Mouse (Mus musculus): ENCODE measurements at regions not wholly inside any gene's neighbourhood (a gene's known extent, or its start where the extent isn't known, plus 50 kb on each side); places are given as distances from the start of the nearest gene placed in this dataset.
"Not testable (repeated sequence)": the region's sequence is repeated elsewhere in the genome, so short reads cannot be mapped to it uniquely, and the experiment has no call there.

DNA sequence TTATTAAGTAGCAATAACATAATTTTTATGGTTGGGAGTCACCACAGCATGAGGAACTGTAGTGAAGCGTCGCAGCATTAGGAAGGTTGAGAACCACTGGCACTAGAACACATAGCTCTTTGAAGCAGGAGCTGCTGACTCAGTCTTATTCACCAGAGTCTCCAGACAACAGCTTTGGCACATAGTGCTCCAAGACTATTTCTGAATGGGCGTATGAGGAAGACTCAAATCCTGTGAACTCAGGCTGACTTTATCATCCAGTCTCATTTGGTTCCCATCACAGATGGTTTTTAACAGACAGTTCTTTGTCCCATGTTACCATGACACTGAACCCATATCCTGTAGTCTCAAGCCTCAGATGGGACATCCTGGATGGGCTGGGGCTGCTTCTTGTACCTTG lies 282.5 kb downstream of the 4933412E24Rik start:
- DNase-seq (ENCODE audit: low spot score in 2 of 2), result no peak

- no peak for DNase-seq (ENCODE audit: low spot score in 2 of 2)
Observed at GRCm38 (mm10) chr15:59733031-59733810, 283.2 kb downstream of the 4933412E24Rik start.

DNA sequence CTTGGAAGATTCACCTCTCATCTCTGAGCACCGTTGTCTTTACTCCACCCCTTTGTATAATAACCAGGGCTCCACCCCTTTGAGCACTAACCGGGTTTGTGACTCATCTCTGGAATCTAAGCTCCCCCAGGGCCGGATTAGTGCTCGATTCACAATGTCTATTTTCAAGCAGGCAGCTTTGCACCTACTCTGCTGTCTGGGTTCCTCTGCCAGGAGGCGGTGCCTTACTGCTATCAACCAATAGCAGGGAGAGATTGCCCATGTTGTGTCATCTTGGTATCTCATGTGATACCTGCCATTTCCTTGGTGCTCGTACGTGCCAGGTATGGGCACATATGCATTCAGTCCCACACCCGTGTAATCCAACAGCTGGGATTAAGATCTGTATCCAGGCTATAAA lies 285.3 kb downstream of the 4933412E24Rik start:
- no peak for DNase-seq (ENCODE audit: low spot score in 2 of 2)

GRCm38 (mm10) chr15:59728817-59729560 lies 287.4 kb downstream of the 4933412E24Rik start:
- DNase-seq (ENCODE audit: low spot score in 2 of 2), result peak in 1 of 2 experiments; percentile 16

DNA sequence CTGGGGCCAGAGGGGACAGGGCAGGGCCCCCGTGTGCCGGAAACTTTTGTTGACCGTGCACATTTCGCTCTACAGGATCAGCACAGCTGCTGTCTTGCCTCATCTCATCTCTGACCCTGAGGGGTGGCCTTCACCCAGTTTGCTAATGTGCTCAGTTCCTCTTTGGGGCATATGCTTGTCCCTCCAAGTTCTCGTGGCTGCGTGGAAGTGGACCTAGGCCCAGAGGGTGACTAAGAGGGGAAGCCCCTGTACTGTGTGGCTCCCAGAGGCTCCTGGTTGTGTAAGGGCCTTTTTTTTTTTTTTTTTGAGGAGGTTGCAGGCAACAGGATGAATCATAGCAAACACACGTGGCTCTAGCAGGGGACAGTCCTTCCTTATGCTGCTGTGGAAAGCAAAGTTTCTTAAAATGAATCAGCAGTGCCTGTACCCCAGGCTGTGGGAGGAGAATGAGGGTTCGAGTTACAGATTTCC lies 288.2 kb downstream of the 4933412E24Rik start:
- DNase-seq (ENCODE audit: low spot score in 2 of 2), result peak; percentile 47 to 53

- no peak for DNase-seq (ENCODE audit: low spot score in 2 of 2)
Observed at GRCm38 (mm10) chr15:59725881-59726280, 290.5 kb downstream of the 4933412E24Rik start.

DNA sequence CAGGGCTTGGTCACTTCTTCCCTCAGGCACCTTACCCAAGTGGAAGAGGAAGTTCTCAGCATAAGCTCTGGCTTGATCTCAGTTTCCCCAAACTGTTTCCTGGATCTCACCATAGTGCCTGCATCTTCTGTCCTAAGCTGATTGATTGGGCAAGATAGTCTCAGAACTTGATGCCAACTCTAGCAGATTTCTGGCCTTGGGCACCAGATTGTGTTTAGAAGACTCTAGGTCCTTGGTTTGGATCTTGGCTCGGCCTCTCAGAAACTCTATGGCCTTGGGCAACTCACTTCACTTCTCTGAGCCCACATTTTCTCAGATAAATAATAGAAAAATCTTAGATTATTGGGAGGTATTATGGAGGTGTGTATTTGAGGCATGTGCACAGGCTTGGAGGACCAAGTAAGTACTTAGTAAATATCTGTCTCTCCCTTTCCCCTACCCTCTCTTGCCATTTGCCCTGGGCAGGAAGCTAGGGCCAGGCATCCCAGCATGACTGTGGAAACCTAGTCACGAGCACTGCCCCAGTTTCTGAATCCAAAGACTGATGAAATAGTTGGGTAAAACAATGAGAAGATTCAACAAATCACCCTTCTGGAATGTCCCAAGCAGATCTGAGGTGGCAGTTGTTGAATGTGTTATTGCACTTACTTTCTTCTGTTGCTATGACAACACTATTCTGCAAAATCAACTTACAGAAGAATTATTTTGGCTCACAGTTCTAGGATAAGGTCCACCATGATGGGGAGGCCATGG lies 293.6 kb downstream of the 4933412E24Rik start:
- DNase-seq (ENCODE audit: low spot score in 2 of 2), result no peak

- no peak for DNase-seq (ENCODE audit: low spot score in 2 of 2)
Observed at GRCm38 (mm10) chr15:59721420-59721819, 295.0 kb downstream of the 4933412E24Rik start.

DNA sequence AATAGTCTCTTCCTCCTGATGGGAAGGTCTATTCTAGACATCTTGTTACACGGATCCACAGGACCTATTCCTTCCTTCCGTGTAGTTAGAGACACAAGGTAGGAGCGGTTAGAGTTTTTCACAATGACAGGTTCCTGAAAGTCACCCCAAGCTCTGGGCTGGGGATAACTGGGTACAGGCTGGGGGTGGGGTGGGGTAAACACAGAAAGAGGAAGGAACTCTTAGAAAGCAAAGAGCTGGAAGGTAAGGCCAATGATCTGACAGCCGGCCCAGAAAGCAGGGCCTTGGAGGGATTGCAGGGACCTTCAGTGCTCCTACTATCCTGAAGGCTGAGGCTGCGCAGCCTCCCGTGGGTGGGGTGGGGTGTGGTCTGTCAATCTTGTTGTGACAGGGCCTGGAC lies 295.4 kb downstream of the 4933412E24Rik start:
- DNase-seq (ENCODE audit: low spot score in 2 of 2), result peak in 1 of 2 experiments; percentile 10

GRCm38 (mm10) chr15:59720149-59720548 lies 296.3 kb downstream of the 4933412E24Rik start:
- no peak for DNase-seq (ENCODE audit: low spot score in 2 of 2)

GRCm38 (mm10) chr15:59719383-59720128 lies 296.9 kb downstream of the 4933412E24Rik start:
- DNase-seq (ENCODE audit: low spot score in 2 of 2), result not testable (repeated sequence)

DNA sequence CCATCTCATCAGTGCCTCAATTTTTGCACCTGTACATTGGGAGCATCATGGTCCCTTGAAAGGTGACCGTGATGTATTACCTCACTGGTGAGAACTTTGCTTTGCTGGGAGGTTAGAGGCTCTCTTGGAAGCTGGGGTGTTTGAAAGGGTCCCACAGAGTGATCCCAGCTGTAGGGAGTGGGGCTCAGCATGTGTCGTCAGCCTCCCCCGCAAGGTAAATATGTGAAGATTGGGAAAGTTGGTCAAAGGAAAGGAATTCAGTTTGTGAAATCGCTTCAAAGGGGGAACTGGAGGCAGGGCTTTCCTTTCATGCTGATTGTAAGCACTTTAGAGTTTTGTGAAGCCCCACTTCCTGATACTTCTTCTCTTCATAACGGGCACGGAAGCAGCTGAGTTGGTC lies 299.5 kb downstream of the 4933412E24Rik start:
- DNase-seq (ENCODE audit: low spot score in 2 of 2), result no peak

- no peak for DNase-seq (ENCODE audit: low spot score in 2 of 2)
Observed at GRCm38 (mm10) chr15:59715951-59716350, 300.5 kb downstream of the 4933412E24Rik start.

DNA sequence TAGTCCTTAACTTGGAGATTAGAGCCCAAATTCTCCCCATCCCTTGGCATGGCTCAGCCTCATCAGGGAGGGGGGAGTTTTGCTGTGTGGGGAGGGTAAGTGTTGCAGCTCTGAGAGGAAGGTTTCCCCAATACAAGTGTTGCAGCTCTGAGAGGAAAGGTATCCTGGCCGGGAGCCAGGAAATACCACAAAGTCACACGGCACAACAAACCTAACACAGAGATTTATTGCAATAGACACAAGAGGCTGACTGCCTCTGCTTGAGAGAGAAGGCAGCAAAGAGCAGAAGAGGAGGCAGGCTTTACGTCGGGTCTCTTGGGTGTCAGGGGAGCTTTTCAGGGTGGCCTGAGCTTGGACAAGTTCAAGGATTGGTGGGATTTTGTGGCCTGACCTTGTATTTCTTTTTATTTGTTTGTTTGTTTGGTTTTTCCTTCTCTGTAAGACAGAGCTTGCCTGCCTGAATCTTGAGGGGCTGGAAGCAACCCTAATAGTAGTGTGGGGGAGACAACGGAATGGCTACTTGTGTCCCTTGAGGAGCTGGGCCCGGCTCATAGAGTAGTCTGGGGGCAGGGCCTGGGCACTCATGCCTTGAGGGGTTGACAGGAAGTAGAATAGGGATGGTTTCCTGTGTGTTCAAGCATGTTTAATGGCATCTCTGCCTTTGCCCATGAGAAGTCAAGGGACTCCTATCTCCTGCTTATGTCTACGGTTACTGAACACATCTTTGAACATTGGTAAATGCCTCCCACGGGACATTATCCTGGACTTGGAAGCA lies 302.3 kb downstream of the 4933412E24Rik start:
- no peak for DNase-seq (ENCODE audit: low spot score in 2 of 2)

DNA sequence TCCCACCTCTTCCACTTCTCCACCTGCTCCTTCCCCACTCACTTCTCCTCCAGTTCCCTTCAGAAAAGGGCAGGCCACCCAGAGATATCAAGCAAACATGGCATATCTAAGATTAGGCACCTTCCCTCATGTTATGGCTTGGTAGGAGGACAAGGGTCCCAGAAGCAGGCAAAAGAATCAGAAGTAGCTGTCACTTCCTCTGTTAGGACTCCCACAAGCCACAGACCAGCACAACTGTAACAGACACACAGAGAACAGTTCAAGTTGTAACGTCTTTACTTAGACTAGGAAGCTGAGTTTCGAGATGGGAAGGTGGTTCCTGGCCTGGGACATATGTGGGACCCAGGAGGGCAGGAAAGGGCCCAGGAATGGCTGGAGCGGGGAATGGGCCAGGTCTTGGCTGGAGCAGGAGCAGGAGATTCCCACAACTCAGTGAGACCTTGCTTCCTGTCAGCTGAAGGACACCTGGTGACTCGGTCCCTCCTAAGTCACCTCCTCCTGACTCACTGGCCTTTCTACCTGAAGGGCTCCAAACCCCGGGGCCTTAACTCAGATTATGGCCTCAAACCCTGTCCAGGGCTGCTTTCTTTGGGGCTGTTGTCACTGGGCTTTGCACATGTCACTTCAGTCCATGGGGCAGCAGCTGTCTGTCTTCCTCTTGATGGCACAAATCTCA lies 304.2 kb downstream of the 4933412E24Rik start:
- DNase-seq (ENCODE audit: low spot score in 2 of 2), result no peak

DNA sequence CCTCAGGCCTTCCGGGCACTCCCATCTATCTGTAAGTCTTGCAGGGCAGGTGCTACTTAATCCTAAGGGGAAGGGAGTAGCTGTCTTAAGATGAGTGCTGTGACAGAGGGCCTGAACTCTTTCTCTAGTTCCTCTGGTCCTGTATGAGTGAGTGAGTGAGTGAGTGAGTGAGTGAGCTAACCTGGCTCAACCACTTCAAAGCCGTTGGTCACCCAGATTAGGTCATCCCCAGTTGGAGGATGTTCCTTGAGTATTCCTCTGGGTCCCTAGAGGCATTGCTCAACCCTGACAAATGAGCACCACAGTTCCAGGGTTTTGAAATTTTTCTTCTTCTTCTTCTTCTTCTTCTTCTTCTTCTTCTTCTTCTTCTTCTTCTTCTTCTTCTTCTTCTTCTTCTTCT lies 306.5 kb downstream of the 4933412E24Rik start:
- DNase-seq (ENCODE audit: low spot score in 2 of 2), result no peak

DNA sequence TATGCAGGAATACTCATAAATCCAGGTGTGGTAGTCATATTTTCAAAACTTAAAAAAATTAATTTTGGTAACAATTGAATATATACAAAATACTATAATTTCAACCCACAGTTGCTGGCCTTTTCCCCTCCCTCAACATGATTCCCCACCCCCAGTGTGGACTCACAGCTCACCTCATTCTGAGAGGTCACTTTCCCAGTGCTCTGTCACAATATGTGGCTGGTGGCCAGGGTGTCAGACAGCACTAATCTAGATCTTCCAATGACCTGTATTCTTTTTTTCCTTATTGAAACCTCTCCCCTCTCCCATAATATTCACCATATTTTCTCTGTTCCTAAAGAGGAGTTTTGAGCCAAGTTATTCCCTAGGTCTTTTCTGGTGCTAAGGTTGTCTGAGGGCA lies 308.0 kb downstream of the 4933412E24Rik start:
- DNase-seq (ENCODE audit: low spot score in 2 of 2), result no peak

DNA sequence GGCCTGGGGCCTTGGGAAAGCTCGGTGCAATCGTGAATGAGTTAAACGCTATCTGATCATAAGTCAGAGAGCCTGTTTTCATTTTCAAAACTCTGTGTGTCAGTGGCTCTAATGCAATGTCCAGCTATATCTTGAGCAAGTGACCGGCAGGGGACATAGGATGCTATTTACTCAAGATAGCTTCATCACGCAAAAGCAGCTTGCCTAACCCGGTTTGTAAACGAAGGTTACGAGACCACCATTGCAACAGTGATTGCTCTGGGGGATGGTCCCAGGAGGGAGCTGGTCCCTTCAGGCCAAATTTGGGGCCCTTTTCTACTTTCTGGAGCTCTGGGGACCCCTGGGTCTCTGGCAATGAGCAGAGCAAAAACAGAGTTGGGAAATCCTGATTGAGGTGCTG lies 309.3 kb downstream of the 4933412E24Rik start:
- no peak for DNase-seq (ENCODE audit: low spot score in 2 of 2)

Data from right cerebral cortex, adult 2 months (tissue).